Mouse (Mus musculus) heart, adult 2 months (tissue): Measurements from ENCODE around the gene Tmem273. TPM values are rescaled to one million over a fixed set of nuclear protein-coding genes. Genes with fewer than 3 reads are reported as not detected.
A peak's percentile ranks its signal among the peaks of the same experiment; 100 is the strongest.

Source experiments
- DNase-seq, 2 experiments: peaks; one replicate each; pipeline ENCODE4 v3.0.0; 2021
- H3K27ac ChIP-seq: fragments of 200-600 bp; 2 replicates; pipeline ENCODE4 v1.8.1; 2022
- H3K27me3 ChIP-seq: fragments of 200-500 bp; 2 replicates; pipeline ENCODE4 v1.6.1; 2012; ENCODE audit warnings: mild to moderate bottlenecking, low read length, inconsistent platforms, mixed read lengths; ENCODE audit not compliant: control insufficient read depth, insufficient read depth
- H3K36me3 ChIP-seq: fragments of 200-500 bp; 2 replicates; pipeline ENCODE4 v1.6.1; 2012; ENCODE audit warnings: low read length, inconsistent platforms; ENCODE audit not compliant: control insufficient read depth, insufficient read depth
- H3K4me1 ChIP-seq: fragments of 200-500 bp; 2 replicates; pipeline ENCODE4 v1.6.1; 2011; ENCODE audit warnings: low read length; ENCODE audit not compliant: control insufficient read depth, insufficient read depth
- H3K4me3 ChIP-seq: fragments of 200-600 bp; 2 replicates; pipeline ENCODE4 v1.8.1; 2022
- H3K79me2 ChIP-seq: fragments of 200-500 bp; replicated peaks from 2 replicates; pipeline ENCODE4 v1.6.1; 2012; ENCODE audit warnings: mild to moderate bottlenecking, inconsistent platforms, low read length, moderate library complexity, mixed read lengths; ENCODE audit not compliant: control insufficient read depth, insufficient read depth
- H3K9ac ChIP-seq: fragments of 200-500 bp; 2 replicates; pipeline ENCODE4 v1.6.1; 2012; ENCODE audit warnings: low read depth, mild to moderate bottlenecking, control low read depth, inconsistent platforms, low read length, mixed read lengths
- CTCF ChIP-seq: fragments of 200-600 bp; IDR thresholded peaks from 2 replicates; pipeline ENCODE4 v1.8.1; 2022; ENCODE audit warnings: antibody characterized with exemption, mild to moderate bottlenecking, moderate library complexity
- EP300 ChIP-seq: fragments of 200-500 bp; IDR thresholded peaks from 2 replicates; pipeline ENCODE4 v1.6.1; 2011; ENCODE audit warnings: low read depth, low read length, control low read depth; ENCODE audit not compliant: insufficient read depth
- POLR2A ChIP-seq: fragments of 200-500 bp; IDR thresholded peaks from 2 replicates; pipeline ENCODE4 v1.6.1; 2011; ENCODE audit warnings: mild to moderate bottlenecking, low read depth, low read length, control low read depth; ENCODE audit not compliant: insufficient read depth
- WGBS: fragments of 180-500 bp; shearing (Covaris S2); methylation state at CpG from one replicate; pipeline ENCODE4 v1.1.7; 2018; 5-methylcytosine and 5-hydroxymethylcytosine counted together
- intact Hi-C: fragments of 180-260 bp; cut with DNase I; formaldehyde crosslinking; loops from one replicate; pipeline ENCODE4 v1.15.1; 2025
- long read RNA-seq: library from polyadenylated mRNA; stranded (forward); transcript quantifications from one replicate; pipeline ENCODE4 v2.0.0, GENCODE M21; 2021
- polyA plus RNA-seq: library from polyadenylated mRNA; depleted of rRNA; stranded (reverse); fragments of >200 nt; gene quantifications from 2 replicates; pipeline ENCODE4 v1.2.3, GENCODE M21; 2012; rRNA removed
- total RNA-seq, 2 experiments: library from RNA; stranded (reverse); gene quantifications; 2 replicates each; pipeline ENCODE4 v1.2.3; 2021

Tmem273 gene
- total RNA-seq = under 1 TPM; 0.50 to 0.86 TPM
- polyA plus RNA-seq = 1.1 and 1.3 TPM in 2 replicates
- long read RNA-seq = 0 reads

GRCm38 (mm10) chr14:32785556-32786130 lies at the start of gene Tmem273:
Gene Tmem273 (plus strand): TSS chr14:32785963.
- no peaks in the 10 kb centered on the region for H3K79me2 ChIP-seq

GRCm38 (mm10) chr14:32736561-32736960 lies 49.2 kb upstream of the Tmem273 start:
- Histone ChIP-seq H3K27me3 (no peaks in the 10 kb centered on the region), H3K27ac (no peak overlapping the region), H3K36me3 (no peaks in the 10 kb centered on the region), H3K79me2 (no peaks in the 10 kb centered on the region), H3K4me1 (no peaks in the 10 kb centered on the region), H3K9ac (no peak overlapping the region), H3K4me3 (no peak overlapping the region)
- TF ChIP-seq CTCF (no peak), POLR2A (no peak), EP300 (no peak)
- WGBS = 77% methylated on average over 6 of the region's 6 CpGs
- intact Hi-C loops = no loop called here
- DNase-seq = no peak

More at GRCm38 (mm10) chr14:32785556-32786130, at the start of gene Tmem273:
- WGBS = 63% methylated on average over 3 of the region's 3 CpGs
- Histone ChIP-seq H3K27ac (no peak within 1 kb of the TSS; the same call in 1 of the 2 replicates), H3K27me3 (no peaks in the 10 kb centered on the region), H3K4me3 (no peak within 1 kb of the TSS), H3K36me3 (no peaks in the 10 kb centered on the region), H3K9ac (no peak within 1 kb of the TSS), H3K4me1 (no peaks in the 10 kb centered on the region; the same call in 1 of the 2 replicates)
- peak in 1 of 2 experiments; percentile 25 for DNase-seq
- TF ChIP-seq CTCF (no peak), POLR2A (no peak), EP300 (no peak)
- intact Hi-C loops = loop anchor here (1.0 kb wide), 1 partner anchor 10 kb away; no protein-coding TSS in a partner anchor

- Histone ChIP-seq H3K4me1 (no peaks in the 10 kb centered on the region), H3K4me3 (no peak overlapping the region), H3K36me3 (no peaks in the 10 kb centered on the region), H3K27ac (no peak overlapping the region), H3K27me3 (no peaks in the 10 kb centered on the region), H3K79me2 (no peaks in the 10 kb centered on the region), H3K9ac (no peak overlapping the region)
- intact Hi-C loops = no loop called here
- WGBS = 73% methylated on average over 5 of the region's 5 CpGs
- TF ChIP-seq CTCF (no peak), EP300 (no peak), POLR2A (no peak)
- peak; percentile 36 to 63 for DNase-seq
These were observed 47.2 kb upstream of the Tmem273 start for GRCm38 (mm10) chr14:32738586-32738985.

- Histone ChIP-seq H3K79me2 (no peaks in the 10 kb centered on the region), H3K4me1 (no peaks in the 10 kb centered on the region; the same call in 1 of the 2 replicates), H3K27me3 (no peaks in the 10 kb centered on the region), H3K27ac (no peak overlapping the region), H3K4me3 (no peak overlapping the region), H3K36me3 (no peaks in the 10 kb centered on the region), H3K9ac (no peak overlapping the region)
- no peak for DNase-seq
- no peak for TF ChIP-seq EP300
- intact Hi-C loops = no loop called here
- whole genome bisulfite sequencing = 48% methylated on average over 6 of the region's 6 CpGs
These were observed 37.2 kb upstream of the Tmem273 start for GRCm38 (mm10) chr14:32748519-32748918.

- H3K27ac ChIP-seq = no peak overlapping the region
- H3K4me3 ChIP-seq = no peak overlapping the region
- H3K9ac ChIP-seq = no peak overlapping the region
- no peaks in the 10 kb centered on the region for H3K79me2 ChIP-seq
- no peaks in the 10 kb centered on the region for H3K27me3 ChIP-seq
- WGBS = 82% methylated on average over 6 of the region's 6 CpGs
- H3K4me1 ChIP-seq = no peaks in the 10 kb centered on the region; the same call in 1 of the 2 replicates
- TF ChIP-seq CTCF (no peak), EP300 (no peak), POLR2A (no peak)
- intact Hi-C loops = no loop called here
- H3K36me3 ChIP-seq = no peaks in the 10 kb centered on the region
- DNase-seq = no peak
These were observed 35.0 kb upstream of the Tmem273 start for GRCm38 (mm10) chr14:32750727-32751126.

GRCm38 (mm10) chr14:32754286-32754685 lies 31.5 kb upstream of the Tmem273 start:
- H3K36me3 ChIP-seq = no peaks in the 10 kb centered on the region
- no peak overlapping the region for H3K27ac ChIP-seq
- TF ChIP-seq EP300 (no peak), POLR2A (no peak), CTCF (no peak)
- no peak overlapping the region for H3K9ac ChIP-seq
- H3K4me1 ChIP-seq = no peaks in the 10 kb centered on the region
- H3K27me3 ChIP-seq = 0 out of 2 replicates have a peak, but pooled peaks cover 3% of the 10 kb centered on the region
- H3K4me3 ChIP-seq = no peak overlapping the region
- intact Hi-C loops = no loop called here
- no peak for DNase-seq
- whole genome bisulfite sequencing = 26% methylated on average over 1 of the region's 1 CpGs
- no peaks in the 10 kb centered on the region for H3K79me2 ChIP-seq
